Mouse (Mus musculus) heart, adult 2 months (tissue): ENCODE data around the gene Helz.

Experiments used
- EP300 ChIP-seq: fragments of 200-500 bp; IDR thresholded peaks from 2 replicates; pipeline ENCODE4 v1.6.1; 2011; ENCODE audit warnings: low read depth, low read length, control low read depth; ENCODE audit not compliant: insufficient read depth
- POLR2A ChIP-seq: fragments of 200-500 bp; IDR thresholded peaks from 2 replicates; pipeline ENCODE4 v1.6.1; 2011; ENCODE audit warnings: mild to moderate bottlenecking, low read depth, low read length, control low read depth; ENCODE audit not compliant: insufficient read depth

DNA sequence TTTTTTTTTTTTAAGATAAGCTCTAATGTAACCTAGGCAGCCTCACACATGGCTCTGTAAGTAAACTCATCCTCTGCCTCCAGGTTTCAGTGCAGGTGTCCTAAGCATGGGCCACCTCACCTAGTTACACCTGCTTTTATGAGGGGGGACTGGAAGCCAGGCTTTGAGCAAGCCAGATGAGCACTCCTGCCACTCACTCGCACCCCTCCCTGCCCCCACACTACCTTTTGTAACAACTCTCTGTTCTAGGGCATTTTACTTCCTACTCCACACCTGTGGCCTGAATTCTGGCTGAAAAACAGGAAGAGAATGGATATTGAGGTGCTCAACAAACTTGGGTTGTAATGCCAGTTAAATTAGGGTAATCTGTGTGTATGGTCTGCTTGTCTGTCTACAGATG is 22.8 kb upstream of the Helz start:
- TF ChIP-seq EP300 = no peak
- no peak for TF ChIP-seq POLR2A
